Mouse (Mus musculus): ENCODE measurements around the gene Mrpl46. TPM values are rescaled to one million over a fixed set of nuclear protein-coding genes. Genes with fewer than 3 reads are reported as not detected.

Mrpl46 gene
- polyA plus RNA-seq, 1 experiment = 36.5 TPM

DNA sequence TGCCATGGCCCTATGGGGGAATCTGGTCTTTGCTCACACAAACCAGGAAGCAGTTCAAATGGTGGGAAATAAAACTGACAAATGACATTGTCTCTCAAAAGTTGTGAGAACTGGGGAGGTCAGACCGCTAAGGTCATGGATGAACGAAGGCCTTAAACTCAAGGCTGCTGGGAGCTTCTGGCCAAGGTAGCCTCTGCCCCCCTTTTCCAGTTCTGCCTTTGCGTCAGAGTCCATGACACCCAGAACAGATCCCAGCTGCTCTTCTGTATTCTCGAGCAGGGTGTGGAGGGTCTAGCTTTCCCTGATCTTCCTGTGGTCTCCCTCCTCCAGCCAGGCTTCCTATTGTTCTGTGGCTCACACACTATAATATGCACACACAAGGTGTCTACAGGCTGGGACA is 23.9 kb upstream of the Mrpl46 start:
- Histone ChIP-seq H3K27ac (ENCODE audit: insufficient read depth, low read depth, low read length) (no peak overlapping the region), H3K4me1 (ENCODE audit: control insufficient read depth, insufficient read depth, low read length) (no peaks in the 10 kb centered on the region), H3K4me3 (ENCODE audit: insufficient read depth, low read depth, low read length) (no peak overlapping the region), H3K27me3 (replicated peaks; ENCODE audit: control insufficient read depth, insufficient read depth, low read length) (no peaks in the 10 kb centered on the region), H3K36me3 (ENCODE audit: control insufficient read depth, insufficient read depth, low read length) (no peaks in the 10 kb centered on the region)
- no peak for DNase-seq
- WGBS = 52% methylated on average over 4 of the region's 4 CpGs
- no peak for TF ChIP-seq POLR2A (IDR thresholded peaks at IDR 0.05; ENCODE audit: low read depth, low read length)
- no peak for TF ChIP-seq CTCF (conservative IDR thresholded peaks at IDR 0.05; ENCODE audit: insufficient read depth, insufficient read length, low read depth, low read length)

DNA sequence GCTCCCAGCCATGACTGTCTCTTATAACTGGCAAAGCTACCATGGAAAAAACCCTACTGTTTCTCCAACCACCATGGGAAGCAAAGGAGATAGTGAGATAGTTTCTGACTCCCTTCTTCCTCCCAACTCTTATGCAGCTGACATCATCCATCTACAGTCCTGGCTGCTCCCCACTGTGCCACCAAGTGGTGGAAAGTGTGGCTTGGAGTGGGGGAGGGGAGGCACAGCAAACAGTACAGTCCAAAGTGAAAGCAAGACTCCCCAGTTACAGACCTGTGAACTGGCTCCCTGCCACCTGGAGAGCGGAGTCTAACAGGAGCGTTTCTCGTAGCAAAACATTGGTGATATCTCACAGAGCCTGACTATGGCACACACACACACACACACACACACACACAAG is 20.5 kb upstream of the Mrpl46 start:
- Histone ChIP-seq H3K36me3 (ENCODE audit: control insufficient read depth, insufficient read depth, low read length) (no peaks in the 10 kb centered on the region), H3K27ac (ENCODE audit: insufficient read depth, low read depth, low read length) (no peak overlapping the region), H3K4me1 (ENCODE audit: control insufficient read depth, insufficient read depth, low read length) (no peaks in the 10 kb centered on the region), H3K4me3 (ENCODE audit: insufficient read depth, low read depth, low read length) (no peak overlapping the region), H3K27me3 (replicated peaks; ENCODE audit: control insufficient read depth, insufficient read depth, low read length) (no peaks in the 10 kb centered on the region)
- TF ChIP-seq POLR2A (IDR thresholded peaks at IDR 0.05; ENCODE audit: low read depth, low read length) = no peak
- TF ChIP-seq CTCF (conservative IDR thresholded peaks at IDR 0.05; ENCODE audit: insufficient read depth, insufficient read length, low read depth, low read length) = peak; percentile 40; the same call in 1 of the 2 replicates
- DNase-seq = peak; percentile 17
- 72% methylated on average over 3 of the region's 3 CpGs for WGBS

DNA sequence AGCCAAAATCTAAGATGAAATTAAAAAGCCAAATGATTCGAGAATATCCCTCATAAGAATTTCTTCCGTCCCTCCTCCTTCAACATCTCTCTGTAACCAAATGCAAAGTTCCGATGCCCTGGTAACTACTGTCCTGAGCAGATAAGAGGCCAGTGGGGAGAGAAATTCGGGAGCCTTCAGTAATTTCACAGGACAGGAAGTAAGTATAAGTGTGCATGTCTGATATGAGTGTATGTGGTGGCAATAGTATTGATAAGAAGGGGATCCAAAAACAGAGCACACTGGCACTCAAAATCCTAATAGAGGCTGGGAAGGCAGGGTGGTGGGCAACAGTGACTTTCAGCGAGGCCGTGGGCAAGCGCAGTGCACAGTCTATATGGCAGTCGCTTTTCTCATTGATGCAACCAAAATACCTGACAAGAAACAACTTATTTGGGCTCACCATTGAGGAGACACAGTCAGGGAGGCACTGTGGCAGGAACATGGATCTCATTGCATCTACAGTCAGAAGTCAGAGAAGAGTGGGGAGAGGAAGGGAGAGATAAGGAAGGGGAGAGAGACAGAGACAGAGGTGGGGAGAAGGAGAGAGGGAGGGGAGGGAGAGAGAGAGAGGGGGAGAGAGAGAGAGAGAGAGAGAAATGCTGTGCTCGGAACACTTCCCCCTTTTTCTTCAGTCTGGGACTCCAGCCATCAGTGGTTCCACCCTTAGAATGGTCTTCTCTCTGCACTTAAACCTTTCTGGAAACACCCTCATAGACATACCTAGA is 16.6 kb upstream of the Mrpl46 start:
- DNase-seq = no peak
- WGBS = 82% methylated on average over 9 of the region's 9 CpGs
- no peaks in the 10 kb centered on the region for H3K36me3 ChIP-seq (ENCODE audit: control insufficient read depth, insufficient read depth, low read length)
- H3K4me3 ChIP-seq (ENCODE audit: insufficient read depth, low read depth, low read length) = no peak overlapping the region
- H3K4me1 ChIP-seq (ENCODE audit: control insufficient read depth, insufficient read depth, low read length) = no peaks in the 10 kb centered on the region
- H3K27me3 ChIP-seq (replicated peaks; ENCODE audit: control insufficient read depth, insufficient read depth, low read length) = no peaks in the 10 kb centered on the region
- no peak overlapping the region for H3K27ac ChIP-seq (ENCODE audit: insufficient read depth, low read depth, low read length)
- TF ChIP-seq CTCF (conservative IDR thresholded peaks at IDR 0.05; ENCODE audit: insufficient read depth, insufficient read length, low read depth, low read length) (no peak), POLR2A (IDR thresholded peaks at IDR 0.05; ENCODE audit: low read depth, low read length) (no peak)

DNA sequence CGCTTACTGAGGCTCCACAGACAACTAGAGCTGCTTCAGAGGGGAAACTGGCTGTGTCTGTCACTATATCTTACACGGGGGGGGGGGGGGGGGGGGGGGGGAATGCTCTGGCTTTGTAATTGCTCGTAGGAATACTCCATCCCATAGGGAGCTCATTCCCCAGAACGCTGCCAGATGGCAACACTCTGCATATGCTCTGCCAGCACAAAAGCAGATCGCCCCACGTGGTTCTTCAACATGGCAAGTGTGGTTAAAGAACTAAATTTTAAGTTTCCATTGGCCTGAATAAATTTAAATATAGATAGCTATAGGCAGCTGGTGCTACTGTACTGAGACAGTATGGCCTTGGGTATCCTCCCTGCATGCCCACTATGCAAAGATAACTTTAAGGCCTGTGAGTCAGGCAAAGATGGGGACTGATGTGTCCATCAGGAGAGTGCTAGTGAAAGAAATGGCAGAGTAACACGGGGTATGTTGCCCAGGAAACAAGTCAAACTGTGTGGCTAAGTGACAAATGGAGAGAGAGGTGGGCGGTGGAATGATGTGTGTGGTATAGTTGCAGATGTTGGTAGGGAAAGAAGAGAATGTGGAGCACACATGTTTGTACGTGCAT is 14.6 kb upstream of the Mrpl46 start:
- no peak for TF ChIP-seq CTCF (conservative IDR thresholded peaks at IDR 0.05; ENCODE audit: insufficient read depth, insufficient read length, low read depth, low read length)
- TF ChIP-seq POLR2A (IDR thresholded peaks at IDR 0.05; ENCODE audit: low read depth, low read length) = no peak
- H3K4me1 ChIP-seq (ENCODE audit: control insufficient read depth, insufficient read depth, low read length) = no peaks in the 10 kb centered on the region
- H3K4me3 ChIP-seq (ENCODE audit: insufficient read depth, low read depth, low read length) = no peak overlapping the region
- 60% methylated on average over 9 of the region's 9 CpGs for WGBS
- DNase-seq = no peak
- no peak overlapping the region for H3K27ac ChIP-seq (ENCODE audit: insufficient read depth, low read depth, low read length)
- H3K27me3 ChIP-seq (replicated peaks; ENCODE audit: control insufficient read depth, insufficient read depth, low read length) = no peaks in the 10 kb centered on the region
- H3K36me3 ChIP-seq (ENCODE audit: control insufficient read depth, insufficient read depth, low read length) = no peaks in the 10 kb centered on the region

DNA sequence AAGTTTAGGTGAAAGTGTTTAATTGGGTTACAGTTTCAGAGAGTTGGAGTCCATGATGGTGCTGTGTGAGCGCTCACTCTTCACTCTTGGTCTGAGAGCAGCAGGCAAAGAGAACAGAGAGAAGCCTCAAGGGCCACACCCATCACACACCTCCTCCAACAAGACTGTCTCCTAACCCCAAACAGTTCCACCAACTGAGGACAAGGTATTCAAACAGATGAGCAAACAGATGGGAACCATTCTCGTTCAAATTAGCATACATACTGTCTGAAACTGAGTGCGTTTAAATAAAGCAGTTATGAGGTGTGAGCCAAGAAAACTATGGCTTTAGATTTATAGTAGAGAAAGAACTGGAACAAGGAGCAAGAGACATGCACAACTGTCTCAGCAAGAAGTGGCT is 13.3 kb upstream of the Mrpl46 start:
- H3K36me3 ChIP-seq (ENCODE audit: control insufficient read depth, insufficient read depth, low read length) = no peaks in the 10 kb centered on the region
- DNase-seq = no peak
- WGBS = 85% methylated on average over 3 of the region's 3 CpGs
- no peaks in the 10 kb centered on the region for H3K4me1 ChIP-seq (ENCODE audit: control insufficient read depth, insufficient read depth, low read length)
- no peak overlapping the region for H3K4me3 ChIP-seq (ENCODE audit: insufficient read depth, low read depth, low read length)
- no peak overlapping the region for H3K27ac ChIP-seq (ENCODE audit: insufficient read depth, low read depth, low read length)
- no peaks in the 10 kb centered on the region for H3K27me3 ChIP-seq (replicated peaks; ENCODE audit: control insufficient read depth, insufficient read depth, low read length)
- TF ChIP-seq CTCF (conservative IDR thresholded peaks at IDR 0.05; ENCODE audit: insufficient read depth, insufficient read length, low read depth, low read length) = no peak

DNA sequence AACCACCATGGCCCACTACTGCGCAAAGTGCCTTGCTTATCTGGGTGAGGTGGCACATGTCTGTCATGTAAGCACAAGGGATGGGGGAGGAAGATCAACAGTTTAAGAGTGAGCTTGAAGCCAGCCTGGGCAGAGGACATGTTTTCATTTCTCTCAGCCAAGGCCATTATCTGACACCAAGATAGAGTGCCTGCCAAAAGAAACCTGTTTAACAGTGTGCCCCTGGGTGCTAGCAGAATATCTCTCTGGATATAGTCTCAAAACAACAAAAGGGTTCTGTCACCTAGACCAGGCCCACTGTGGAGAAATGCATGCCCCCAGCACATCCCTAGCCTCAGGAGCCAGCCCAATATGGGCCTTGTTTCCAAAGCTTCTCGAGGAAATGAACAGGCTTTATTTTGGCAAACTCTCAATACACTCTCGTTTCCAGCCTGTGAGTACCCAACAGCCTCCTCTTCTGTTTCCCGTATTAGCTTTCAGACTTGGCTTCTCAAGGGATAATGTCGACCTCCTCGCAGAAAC is 11.3 kb upstream of the Mrpl46 start:
- 65% methylated on average over 6 of the region's 6 CpGs for WGBS
- Histone ChIP-seq H3K27me3 (replicated peaks; ENCODE audit: control insufficient read depth, insufficient read depth, low read length) (no peaks in the 10 kb centered on the region), H3K4me1 (ENCODE audit: control insufficient read depth, insufficient read depth, low read length) (no peaks in the 10 kb centered on the region), H3K27ac (ENCODE audit: insufficient read depth, low read depth, low read length) (no peak overlapping the region), H3K4me3 (ENCODE audit: insufficient read depth, low read depth, low read length) (no peak overlapping the region), H3K36me3 (ENCODE audit: control insufficient read depth, insufficient read depth, low read length) (no peaks in the 10 kb centered on the region)
- DNase-seq = no peak
- no peak for TF ChIP-seq CTCF (conservative IDR thresholded peaks at IDR 0.05; ENCODE audit: insufficient read depth, insufficient read length, low read depth, low read length)
- no peak for TF ChIP-seq POLR2A (IDR thresholded peaks at IDR 0.05; ENCODE audit: low read depth, low read length)

DNA sequence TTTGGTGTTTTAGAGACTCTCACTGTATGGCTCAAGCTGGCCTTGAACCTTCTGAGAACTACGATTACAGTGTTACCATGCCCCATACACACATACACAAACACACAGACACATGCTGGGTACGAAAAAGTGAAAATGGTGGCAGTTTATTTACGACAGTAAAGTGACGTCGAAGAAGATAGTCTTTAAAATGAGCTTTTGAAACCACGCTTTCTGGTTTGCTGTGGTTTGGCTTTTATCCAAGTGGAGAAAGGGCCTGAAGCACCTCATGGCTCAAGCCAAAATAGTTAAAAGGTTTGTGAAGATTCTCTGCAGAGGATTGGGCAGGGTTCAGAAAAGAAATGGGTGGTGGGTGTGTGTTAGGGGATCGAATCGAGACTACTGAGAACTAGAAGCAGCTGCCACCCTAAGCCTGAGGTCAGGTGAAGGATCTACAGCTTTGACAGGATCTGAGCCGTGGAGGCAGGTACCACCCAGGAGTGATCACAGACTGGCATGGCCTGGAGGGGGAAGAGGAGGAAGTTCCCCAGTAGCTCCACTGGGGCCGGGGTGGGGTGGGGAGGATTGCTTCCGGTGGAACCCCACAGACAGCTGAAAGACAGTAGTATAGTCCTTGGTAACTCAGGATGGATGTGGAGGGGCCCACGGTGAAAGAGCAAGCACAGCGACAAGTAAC is 10.7 kb upstream of the Mrpl46 start:
- no peak for DNase-seq
- no peaks in the 10 kb centered on the region for H3K27me3 ChIP-seq (replicated peaks; ENCODE audit: control insufficient read depth, insufficient read depth, low read length)
- H3K36me3 ChIP-seq (ENCODE audit: control insufficient read depth, insufficient read depth, low read length) = no peaks in the 10 kb centered on the region
- TF ChIP-seq POLR2A (IDR thresholded peaks at IDR 0.05; ENCODE audit: low read depth, low read length) (no peak), CTCF (conservative IDR thresholded peaks at IDR 0.05; ENCODE audit: insufficient read depth, insufficient read length, low read depth, low read length) (no peak)
- 82% methylated on average over 13 of the region's 13 CpGs for WGBS
- H3K4me3 ChIP-seq (ENCODE audit: insufficient read depth, low read depth, low read length) = no peak overlapping the region
- H3K27ac ChIP-seq (ENCODE audit: insufficient read depth, low read depth, low read length) = no peak overlapping the region
- H3K4me1 ChIP-seq (ENCODE audit: control insufficient read depth, insufficient read depth, low read length) = no peaks in the 10 kb centered on the region

Data from kidney, adult 2 months (tissue).